Mouse (Mus musculus): Measurements from ENCODE around the gene Cox5b. TPM values are rescaled to one million over a fixed set of nuclear protein-coding genes. Genes with fewer than 3 reads are reported as not detected.

Gene Cox5b
- polyA plus RNA-seq, 1 experiment from 2014 or later: 506 TPM

- H3K9me3 ChIP-seq: no peaks in the 10 kb centered on the region
- H3K27me3 ChIP-seq: no peaks in the 10 kb centered on the region
- no peak overlapping the region for H3K9ac ChIP-seq
- H3K4me3 ChIP-seq: no peak overlapping the region
- ATAC-seq (ENCODE audit: borderline replicate concordance, extremely low read depth, low FRiP score, low TSS enrichment): no peak
- peaks cover 9% of the 10 kb centered on the region for H3K4me1 ChIP-seq
- H3K27ac ChIP-seq: no peak overlapping the region
- WGBS: 60% methylated on average over 6 of the region's 6 CpGs
- peaks cover 46% of the 10 kb centered on the region for H3K36me3 ChIP-seq
- H3K4me2 ChIP-seq: no peak overlapping the region
Measured at GRCm38 (mm10) chr1:36696411-36696810, 5.2 kb downstream of the Cox5b start.

- H3K4me3 ChIP-seq: no peak overlapping the region
- no peak for ATAC-seq (ENCODE audit: borderline replicate concordance, extremely low read depth, low FRiP score, low TSS enrichment)
- H3K4me2 ChIP-seq: no peak overlapping the region
- no peaks in the 10 kb centered on the region for H3K27me3 ChIP-seq
- peaks cover 51% of the 10 kb centered on the region for H3K36me3 ChIP-seq
- H3K9ac ChIP-seq: no peak overlapping the region
- H3K9me3 ChIP-seq: no peaks in the 10 kb centered on the region
- WGBS: 68% methylated on average over 5 of the region's 5 CpGs
- no peak overlapping the region for H3K27ac ChIP-seq
- H3K4me1 ChIP-seq: peaks cover 7% of the 10 kb centered on the region
Measured at GRCm38 (mm10) chr1:36697030-36697429, 5.8 kb downstream of the Cox5b start.

- Histone ChIP-seq H3K27me3 (no peaks in the 10 kb centered on the region), H3K4me2 (no peak overlapping the region), H3K9ac (no peak overlapping the region), H3K9me3 (no peaks in the 10 kb centered on the region), H3K36me3 (peaks cover 43% of the 10 kb centered on the region), H3K27ac (no peak overlapping the region), H3K4me1 (peaks cover 14% of the 10 kb centered on the region), H3K4me3 (no peak overlapping the region)
- 57% methylated on average over 2 of the region's 2 CpGs for WGBS
- no peak for ATAC-seq (ENCODE audit: borderline replicate concordance, extremely low read depth, low FRiP score, low TSS enrichment)
Measured at GRCm38 (mm10) chr1:36707166-36707565, 15.9 kb downstream of the Cox5b start.

- H3K4me1 ChIP-seq: peaks cover 14% of the 10 kb centered on the region
- 78% methylated on average over 3 of the region's 3 CpGs for WGBS
- no peak overlapping the region for H3K9ac ChIP-seq
- H3K4me2 ChIP-seq: 0 out of 2 replicates have a peak overlapping the region, but pooled peaks have one; percentile 76
- ATAC-seq (ENCODE audit: borderline replicate concordance, extremely low read depth, low FRiP score, low TSS enrichment): no peak
- no peaks in the 10 kb centered on the region for H3K27me3 ChIP-seq
- H3K36me3 ChIP-seq: peaks cover 36% of the 10 kb centered on the region
- H3K27ac ChIP-seq: no peak overlapping the region
- no peak overlapping the region for H3K4me3 ChIP-seq
- no peaks in the 10 kb centered on the region for H3K9me3 ChIP-seq
Measured at GRCm38 (mm10) chr1:36707797-36708196, 16.5 kb downstream of the Cox5b start.

- ATAC-seq (ENCODE audit: borderline replicate concordance, extremely low read depth, low FRiP score, low TSS enrichment): no peak
- 75% methylated on average over 1 of the region's 1 CpGs for WGBS
- H3K9ac ChIP-seq: peak overlapping the region; percentile 88
- no peak overlapping the region for H3K27ac ChIP-seq
- no peaks in the 10 kb centered on the region for H3K9me3 ChIP-seq
- H3K4me2 ChIP-seq: peak overlapping the region; percentile 76
- peak overlapping the region; percentile 90 for H3K4me3 ChIP-seq
- peaks cover 28% of the 10 kb centered on the region for H3K36me3 ChIP-seq
- H3K27me3 ChIP-seq: no peaks in the 10 kb centered on the region
- H3K4me1 ChIP-seq: peaks cover 14% of the 10 kb centered on the region
Measured at GRCm38 (mm10) chr1:36708626-36709025, 17.4 kb downstream of the Cox5b start.

GRCm38 (mm10) chr1:36709055-36709853, 18.0 kb downstream of the Cox5b start:
- Histone ChIP-seq H3K9me3 (no peaks in the 10 kb centered on the region), H3K4me2 (peak overlapping the region; percentile 76), H3K27me3 (no peaks in the 10 kb centered on the region), H3K4me3 (peak overlapping the region; percentile 90), H3K9ac (peak overlapping the region; percentile 88), H3K4me1 (peaks cover 14% of the 10 kb centered on the region), H3K27ac (peak overlapping the region; percentile 74), H3K36me3 (peaks cover 24% of the 10 kb centered on the region)
- WGBS: under 1% methylated on average over 33 of the region's 33 CpGs
- peak; percentile 75 for ATAC-seq (ENCODE audit: borderline replicate concordance, extremely low read depth, low FRiP score, low TSS enrichment)

- H3K36me3 ChIP-seq: peaks cover 17% of the 10 kb centered on the region
- under 1% methylated on average over 29 of the region's 29 CpGs for WGBS
- H3K4me3 ChIP-seq: peak within 1 kb of the TSS; percentile 90
- peak within 1 kb of the TSS; percentile 76 for H3K4me2 ChIP-seq
- no peaks in the 10 kb centered on the region for H3K9me3 ChIP-seq
- peak within 1 kb of the TSS; percentile 74 for H3K27ac ChIP-seq
- no peaks in the 10 kb centered on the region for H3K27me3 ChIP-seq
- peak; percentile 98 for ATAC-seq (ENCODE audit: borderline replicate concordance, extremely low read depth, low FRiP score, low TSS enrichment)
- peaks cover 14% of the 10 kb centered on the region for H3K4me1 ChIP-seq
- peak within 1 kb of the TSS; percentile 88 for H3K9ac ChIP-seq
Measured at GRCm38 (mm10) chr1:36709854-36710280, 18.6 kb downstream of the Cox5b start, which contains the start of gene 4933424G06Rik. 4933424G06Rik (plus strand) TSS chr1:36710149.

GRCm38 (mm10) chr1:36711104-36711503, 19.9 kb downstream of the Cox5b start:
- Histone ChIP-seq H3K27ac (no peak overlapping the region), H3K4me2 (no peak overlapping the region), H3K9ac (no peak overlapping the region), H3K27me3 (no peaks in the 10 kb centered on the region), H3K4me3 (no peak overlapping the region), H3K4me1 (peaks cover 14% of the 10 kb centered on the region), H3K9me3 (no peaks in the 10 kb centered on the region), H3K36me3 (peaks cover 7% of the 10 kb centered on the region)
- WGBS: 90% methylated on average over 2 of the region's 2 CpGs
- ATAC-seq (ENCODE audit: borderline replicate concordance, extremely low read depth, low FRiP score, low TSS enrichment): no peak

- no peaks in the 10 kb centered on the region for H3K9me3 ChIP-seq
- no peak within 1 kb of the TSS for H3K9ac ChIP-seq
- H3K36me3 ChIP-seq: no peaks in the 10 kb centered on the region
- 84% methylated on average over 5 of the region's 5 CpGs for WGBS
- no peak within 1 kb of the TSS for H3K4me3 ChIP-seq
- no peak within 1 kb of the TSS for H3K27ac ChIP-seq
- no peaks in the 10 kb centered on the region for H3K4me1 ChIP-seq
- no peak for ATAC-seq (ENCODE audit: borderline replicate concordance, extremely low read depth, low FRiP score, low TSS enrichment)
- H3K27me3 ChIP-seq: no peaks in the 10 kb centered on the region
- H3K4me2 ChIP-seq: no peak within 1 kb of the TSS
Measured at GRCm38 (mm10) chr1:36714311-36714710, 23.1 kb downstream of the Cox5b start, which contains the start of gene Actr1b. Actr1b (minus strand) TSS chr1:36714422.

- Histone ChIP-seq H3K27me3 (no peaks in the 10 kb centered on the region), H3K4me3 (no peak overlapping the region), H3K27ac (no peak overlapping the region), H3K4me1 (no peaks in the 10 kb centered on the region), H3K9me3 (no peaks in the 10 kb centered on the region), H3K36me3 (no peaks in the 10 kb centered on the region), H3K9ac (no peak overlapping the region), H3K4me2 (no peak overlapping the region)
- 96% methylated on average over 1 of the region's 1 CpGs for WGBS
- no peak for ATAC-seq (ENCODE audit: borderline replicate concordance, extremely low read depth, low FRiP score, low TSS enrichment)
Measured at GRCm38 (mm10) chr1:36718786-36719185, 27.5 kb downstream of the Cox5b start.

- Histone ChIP-seq H3K4me3 (no peak overlapping the region), H3K27ac (no peak overlapping the region), H3K36me3 (no peaks in the 10 kb centered on the region), H3K4me2 (no peak overlapping the region), H3K9me3 (no peaks in the 10 kb centered on the region), H3K4me1 (no peaks in the 10 kb centered on the region), H3K9ac (no peak overlapping the region), H3K27me3 (no peaks in the 10 kb centered on the region)
- WGBS: 60% methylated on average over 16 of the region's 16 CpGs
- peak; percentile 55; the same call in 1 of the 2 replicates for ATAC-seq (ENCODE audit: borderline replicate concordance, extremely low read depth, low FRiP score, low TSS enrichment)
Measured at GRCm38 (mm10) chr1:36723146-36724056, 32.2 kb downstream of the Cox5b start.

All from lung, embryonic 15.5 days (tissue).